Mouse (Mus musculus): Measurements from ENCODE around the gene Gpr157. TPM values are rescaled to one million over a fixed set of nuclear protein-coding genes. Genes with fewer than 3 reads are reported as not detected.

Gene Gpr157
- total RNA-seq, 1 experiment, result 0.71 TPM

- H3K9ac ChIP-seq (ENCODE audit: insufficient read depth, low read depth, low read length, poor library complexity, severe bottlenecking), result no peak overlapping the region
Observed at GRCm38 (mm10) chr4:150041346-150042110, 45.6 kb upstream of the Gpr157 start.

GRCm38 (mm10) chr4:150043591-150043990 lies 43.6 kb upstream of the Gpr157 start:
- in situ Hi-C loops (cut with MboI; ENCODE audit: low sequenced_read_pairs in 2 of 2, unreplicated experiment in 2 of 2), result no loop called here
- no peak for DNase-seq (ENCODE audit: low read depth, low spot score)
- Histone ChIP-seq H3K36me3 (ENCODE audit: control insufficient read depth, insufficient read depth, low read length, poor library complexity, severe bottlenecking) (no peaks in the 10 kb centered on the region), H3K27ac (ENCODE audit: insufficient read depth, low read depth, low read length, poor library complexity, severe bottlenecking) (no peak overlapping the region), H3K9ac (ENCODE audit: insufficient read depth, low read depth, low read length, poor library complexity, severe bottlenecking) (no peak overlapping the region), H3K4me1 (ENCODE audit: control insufficient read depth in 2 of 2, insufficient read depth in 2 of 2, low read length in 2 of 2, poor library complexity in 1 of 2) (peaks cover 10 to 28% of the 10 kb centered on the region in 2 experiments), H3K9me3 (ENCODE audit: control insufficient read depth, insufficient read depth, low read depth, low read length) (no peaks in the 10 kb centered on the region), H3K4me3 (ENCODE audit: insufficient read depth in 1 of 2, low read depth in 1 of 2, low read length in 2 of 2, poor library complexity in 1 of 2, severe bottlenecking in 1 of 2) (no peak overlapping the region)
- TF ChIP-seq HCFC1 (IDR thresholded peaks at IDR 0.05; ENCODE audit: borderline replicate concordance, insufficient read depth, low read length) (no peak), ZC3H11A (IDR thresholded peaks at IDR 0.05; ENCODE audit: borderline replicate concordance, low read depth, low read length) (no peak), CHD2 (IDR thresholded peaks at IDR 0.05; ENCODE audit: low read depth, low read length) (no peak), MAFK (IDR thresholded peaks at IDR 0.05; ENCODE audit: insufficient read depth, low read depth, low read length) (no peak)

More at GRCm38 (mm10) chr4:150041346-150042110, 45.6 kb upstream of the Gpr157 start:
- H3K4me1 ChIP-seq (ENCODE audit: control insufficient read depth in 2 of 2, insufficient read depth in 2 of 2, low read length in 2 of 2, poor library complexity in 1 of 2), result peaks cover 6 to 23% of the 10 kb centered on the region in 2 experiments
- no peaks in the 10 kb centered on the region for H3K9me3 ChIP-seq (ENCODE audit: control insufficient read depth, insufficient read depth, low read depth, low read length)
- in situ Hi-C loops (cut with MboI; ENCODE audit: low sequenced_read_pairs in 2 of 2, unreplicated experiment in 2 of 2), result no loop called here
- H3K27ac ChIP-seq (ENCODE audit: insufficient read depth, low read depth, low read length, poor library complexity, severe bottlenecking), result peak overlapping the region; percentile 74; the same call in 1 of the 2 replicates
- TF ChIP-seq CHD2 (IDR thresholded peaks at IDR 0.05; ENCODE audit: low read depth, low read length), result no peak
- no peak for TF ChIP-seq ZNF384 (IDR thresholded peaks at IDR 0.05; ENCODE audit: low read depth, low read length)
- no peak for TF ChIP-seq MAFK (IDR thresholded peaks at IDR 0.05; ENCODE audit: insufficient read depth, low read depth, low read length)
- no peak for TF ChIP-seq HCFC1 (IDR thresholded peaks at IDR 0.05; ENCODE audit: borderline replicate concordance, insufficient read depth, low read length)
- TF ChIP-seq ZC3H11A (IDR thresholded peaks at IDR 0.05; ENCODE audit: borderline replicate concordance, low read depth, low read length), result no peak
- no peaks in the 10 kb centered on the region for H3K36me3 ChIP-seq (ENCODE audit: control insufficient read depth, insufficient read depth, low read length, poor library complexity, severe bottlenecking)
- no peak for DNase-seq (ENCODE audit: low read depth, low spot score)
- no peak overlapping the region for H3K4me3 ChIP-seq (ENCODE audit: insufficient read depth in 1 of 2, low read depth in 1 of 2, low read length in 2 of 2, poor library complexity in 1 of 2, severe bottlenecking in 1 of 2)

- Histone ChIP-seq H3K4me1 (ENCODE audit: control insufficient read depth in 2 of 2, insufficient read depth in 2 of 2, low read length in 2 of 2, poor library complexity in 1 of 2) (peaks cover 4 to 17% of the 10 kb centered on the region in 2 experiments; a peak in 1 of 4 replicates), H3K9me3 (ENCODE audit: control insufficient read depth, insufficient read depth, low read depth, low read length) (no peaks in the 10 kb centered on the region), H3K9ac (ENCODE audit: insufficient read depth, low read depth, low read length, poor library complexity, severe bottlenecking) (peak overlapping the region; percentile 95), H3K27ac (ENCODE audit: insufficient read depth, low read depth, low read length, poor library complexity, severe bottlenecking) (peak overlapping the region; percentile 79; the same call in 1 of the 2 replicates), H3K36me3 (ENCODE audit: control insufficient read depth, insufficient read depth, low read length, poor library complexity, severe bottlenecking) (peaks cover 20% of the 10 kb centered on the region), H3K4me3 (ENCODE audit: insufficient read depth in 1 of 2, low read depth in 1 of 2, low read length in 2 of 2, poor library complexity in 1 of 2, severe bottlenecking in 1 of 2) (peak overlapping the region; percentile 71 to 81)
- no peak for TF ChIP-seq HCFC1 (IDR thresholded peaks at IDR 0.05; ENCODE audit: borderline replicate concordance, insufficient read depth, low read length)
- no peak for TF ChIP-seq MAFK (IDR thresholded peaks at IDR 0.05; ENCODE audit: insufficient read depth, low read depth, low read length)
- TF ChIP-seq ZNF384 (IDR thresholded peaks at IDR 0.05; ENCODE audit: low read depth, low read length), result no peak
- no peak for TF ChIP-seq CHD2 (IDR thresholded peaks at IDR 0.05; ENCODE audit: low read depth, low read length)
- TF ChIP-seq ZC3H11A (IDR thresholded peaks at IDR 0.05; ENCODE audit: borderline replicate concordance, low read depth, low read length), result no peak
- in situ Hi-C loops (cut with MboI; ENCODE audit: low sequenced_read_pairs in 2 of 2, unreplicated experiment in 2 of 2), result no loop called here
- DNase-seq (ENCODE audit: low read depth, low spot score), result no peak
Observed at GRCm38 (mm10) chr4:150048038-150048437, 39.1 kb upstream of the Gpr157 start.

GRCm38 (mm10) chr4:150048478-150049156 lies 38.5 kb upstream of the Gpr157 start:
- peak overlapping the region; percentile 71 to 81 for H3K4me3 ChIP-seq (ENCODE audit: insufficient read depth in 1 of 2, low read depth in 1 of 2, low read length in 2 of 2, poor library complexity in 1 of 2, severe bottlenecking in 1 of 2)
- H3K27ac ChIP-seq (ENCODE audit: insufficient read depth, low read depth, low read length, poor library complexity, severe bottlenecking), result peak overlapping the region; percentile 79
- peak overlapping the region; percentile 95 for H3K9ac ChIP-seq (ENCODE audit: insufficient read depth, low read depth, low read length, poor library complexity, severe bottlenecking)
- H3K9me3 ChIP-seq (ENCODE audit: control insufficient read depth, insufficient read depth, low read depth, low read length), result no peaks in the 10 kb centered on the region
- no peak for DNase-seq (ENCODE audit: low read depth, low spot score)
- TF ChIP-seq CHD2 (IDR thresholded peaks at IDR 0.05; ENCODE audit: low read depth, low read length), result no peak
- TF ChIP-seq MAFK (IDR thresholded peaks at IDR 0.05; ENCODE audit: insufficient read depth, low read depth, low read length), result no peak
- no peak for TF ChIP-seq ZNF384 (IDR thresholded peaks at IDR 0.05; ENCODE audit: low read depth, low read length)
- no peak for TF ChIP-seq ZC3H11A (IDR thresholded peaks at IDR 0.05; ENCODE audit: borderline replicate concordance, low read depth, low read length)
- TF ChIP-seq HCFC1 (IDR thresholded peaks at IDR 0.05; ENCODE audit: borderline replicate concordance, insufficient read depth, low read length), result no peak; the same call in 1 of the 2 replicates
- H3K4me1 ChIP-seq (ENCODE audit: control insufficient read depth in 2 of 2, insufficient read depth in 2 of 2, low read length in 2 of 2, poor library complexity in 1 of 2), result peaks cover 4 to 18% of the 10 kb centered on the region in 2 experiments; a peak in 1 of 4 replicates
- in situ Hi-C loops (cut with MboI; ENCODE audit: low sequenced_read_pairs in 2 of 2, unreplicated experiment in 2 of 2), result no loop called here
- H3K36me3 ChIP-seq (ENCODE audit: control insufficient read depth, insufficient read depth, low read length, poor library complexity, severe bottlenecking), result peaks cover 26% of the 10 kb centered on the region

All from ES-E14 (cell line).